Mouse (Mus musculus): ENCODE data around the gene Sla2. TPM values are rescaled to one million over a fixed set of nuclear protein-coding genes. Genes with fewer than 3 reads are reported as not detected.
"Not testable (repeated sequence)": the region's sequence is repeated elsewhere in the genome, so short reads cannot be mapped to it uniquely, and the experiment has no call there.

Sla2 gene
- polyA plus RNA-seq, 1 experiment from 2014 or later, result 0.21 TPM

GRCm38 (mm10) chr2:156857835-156858234, 29.2 kb downstream of the Sla2 start, which contains the start of gene 4930518I15Rik:
TSS of gene 4930518I15Rik (minus strand) at chr2:156857946.
- 81% methylated on average over 2 of the region's 2 CpGs for WGBS
- no peak for TF ChIP-seq CTCF (IDR thresholded peaks at IDR 0.05; ENCODE audit: low read depth)
- DNase-seq (no peak), ATAC-seq (ENCODE audit: insufficient read depth) (no peak)
- H3K9ac ChIP-seq, result no peak within 1 kb of the TSS
- H3K27ac ChIP-seq (ENCODE audit: low read depth), result peak within 1 kb of the TSS; percentile 54; the same call in 1 of the 2 replicates
- no peak within 1 kb of the TSS for H3K4me2 ChIP-seq
- H3K4me3 ChIP-seq (ENCODE audit: low read depth, low read length), result no peak within 1 kb of the TSS
- no peaks in the 10 kb centered on the region for H3K27me3 ChIP-seq (ENCODE audit: insufficient read depth, low read length)
- peaks cover 32% of the 10 kb centered on the region for H3K36me3 ChIP-seq (ENCODE audit: insufficient read depth)
- H3K9me3 ChIP-seq (ENCODE audit: low read depth, low read length), result no peaks in the 10 kb centered on the region
- H3K4me1 ChIP-seq (ENCODE audit: insufficient read depth), result 0 out of 2 replicates have a peak, but pooled peaks cover 3% of the 10 kb centered on the region

DNA sequence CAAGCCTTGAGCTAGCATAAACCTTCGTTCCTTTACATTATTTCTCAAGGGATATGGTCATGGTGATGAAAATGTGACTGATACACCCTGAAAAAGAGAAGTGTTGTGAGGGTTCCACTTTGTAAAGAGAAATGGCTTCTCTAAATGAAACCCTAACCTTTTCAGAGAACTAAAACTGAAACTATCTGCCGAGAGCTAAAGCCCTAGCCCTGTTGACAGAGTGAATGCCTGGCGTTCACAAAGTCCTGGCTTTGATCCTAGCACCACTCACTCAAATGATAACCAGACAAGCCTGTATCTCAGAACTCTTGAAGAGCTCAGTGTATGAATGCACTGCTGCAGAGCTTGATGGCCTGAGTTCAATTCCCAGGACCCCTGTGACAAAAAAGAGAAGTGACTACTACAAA, 29.6 kb downstream of the Sla2 start:
- H3K27me3 ChIP-seq (ENCODE audit: insufficient read depth, low read length), result no peaks in the 10 kb centered on the region
- DNase-seq (no peak), ATAC-seq (ENCODE audit: insufficient read depth) (no peak)
- no peak for TF ChIP-seq CTCF (IDR thresholded peaks at IDR 0.05; ENCODE audit: low read depth)
- peaks cover 35% of the 10 kb centered on the region for H3K36me3 ChIP-seq (ENCODE audit: insufficient read depth)
- no peak overlapping the region for H3K9ac ChIP-seq
- no peak overlapping the region for H3K4me3 ChIP-seq (ENCODE audit: low read depth, low read length)
- 0 out of 2 replicates have a peak, but pooled peaks cover 3% of the 10 kb centered on the region for H3K4me1 ChIP-seq (ENCODE audit: insufficient read depth)
- no peaks in the 10 kb centered on the region for H3K9me3 ChIP-seq (ENCODE audit: low read depth, low read length)
- 34% methylated on average over 3 of the region's 3 CpGs for whole genome bisulfite sequencing
- no peak overlapping the region for H3K4me2 ChIP-seq
- peak overlapping the region; percentile 6; the same call in 1 of the 2 replicates for H3K27ac ChIP-seq (ENCODE audit: low read depth)

GRCm38 (mm10) chr2:156856311-156856710, 30.7 kb downstream of the Sla2 start:
- WGBS, result 94% methylated on average over 1 of the region's 1 CpGs
- Histone ChIP-seq H3K4me2 (no peak overlapping the region), H3K4me3 (ENCODE audit: low read depth, low read length) (no peak overlapping the region), H3K9me3 (ENCODE audit: low read depth, low read length) (no peaks in the 10 kb centered on the region), H3K9ac (no peak overlapping the region), H3K4me1 (ENCODE audit: insufficient read depth) (0 out of 2 replicates have a peak, but pooled peaks cover 3% of the 10 kb centered on the region), H3K36me3 (ENCODE audit: insufficient read depth) (peaks cover 45% of the 10 kb centered on the region), H3K27me3 (ENCODE audit: insufficient read depth, low read length) (no peaks in the 10 kb centered on the region), H3K27ac (ENCODE audit: low read depth) (no peak overlapping the region)
- DNase-seq (no peak), ATAC-seq (ENCODE audit: insufficient read depth) (no peak)
- no peak for TF ChIP-seq CTCF (IDR thresholded peaks at IDR 0.05; ENCODE audit: low read depth)

DNA sequence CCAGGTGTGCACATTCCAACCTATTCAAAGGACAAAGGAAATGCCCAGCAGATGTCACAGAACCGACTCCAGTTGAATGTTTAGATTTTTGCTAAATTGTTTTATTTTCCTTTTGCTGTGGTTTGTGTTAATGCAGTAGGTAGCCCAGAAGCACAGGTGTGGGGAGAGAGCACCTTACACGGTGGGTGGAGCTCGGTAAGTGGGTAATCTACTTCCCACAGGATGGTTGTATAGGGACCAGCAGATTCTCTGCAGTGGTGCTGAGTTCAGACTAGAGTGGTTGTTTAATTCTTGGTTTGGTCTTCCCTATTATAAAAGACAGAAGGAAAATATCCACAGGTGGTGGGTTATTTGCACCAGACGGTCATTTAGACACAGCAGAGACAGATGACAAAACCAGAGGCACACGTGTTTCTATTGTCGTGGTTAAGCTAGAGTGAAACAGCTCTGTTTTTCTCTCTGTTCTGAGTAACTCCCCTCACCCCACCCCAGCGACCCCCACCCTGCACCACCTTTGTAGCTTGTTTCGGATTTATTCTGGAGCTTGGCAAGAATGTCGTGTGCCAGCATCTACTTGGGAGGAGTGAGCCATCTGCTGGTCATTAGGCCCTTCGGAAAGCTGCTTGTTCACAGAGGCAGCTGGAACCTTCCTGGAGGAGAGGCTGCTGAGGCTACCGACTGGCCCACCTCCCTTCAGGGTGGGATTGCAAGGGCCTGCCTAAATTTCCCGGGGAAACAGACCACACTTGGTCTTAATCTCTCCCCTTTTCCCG, 32.8 kb downstream of the Sla2 start:
- H3K9ac ChIP-seq; H3K4me1 ChIP-seq (ENCODE audit: insufficient read depth); H3K27me3 ChIP-seq (ENCODE audit: insufficient read depth, low read length); H3K27ac ChIP-seq (ENCODE audit: low read depth); ATAC-seq (ENCODE audit: insufficient read depth); H3K4me2 ChIP-seq; H3K9me3 ChIP-seq (ENCODE audit: low read depth, low read length); H3K4me3 ChIP-seq (ENCODE audit: low read depth, low read length): not testable (repeated sequence)
- TF ChIP-seq CTCF (IDR thresholded peaks at IDR 0.05; ENCODE audit: low read depth), result peak; percentile 55
- 48% methylated on average over 13 of the region's 13 CpGs for WGBS
- DNase-seq, result peak; percentile 73
- peaks cover 67% of the 10 kb centered on the region for H3K36me3 ChIP-seq (ENCODE audit: insufficient read depth)

DNA sequence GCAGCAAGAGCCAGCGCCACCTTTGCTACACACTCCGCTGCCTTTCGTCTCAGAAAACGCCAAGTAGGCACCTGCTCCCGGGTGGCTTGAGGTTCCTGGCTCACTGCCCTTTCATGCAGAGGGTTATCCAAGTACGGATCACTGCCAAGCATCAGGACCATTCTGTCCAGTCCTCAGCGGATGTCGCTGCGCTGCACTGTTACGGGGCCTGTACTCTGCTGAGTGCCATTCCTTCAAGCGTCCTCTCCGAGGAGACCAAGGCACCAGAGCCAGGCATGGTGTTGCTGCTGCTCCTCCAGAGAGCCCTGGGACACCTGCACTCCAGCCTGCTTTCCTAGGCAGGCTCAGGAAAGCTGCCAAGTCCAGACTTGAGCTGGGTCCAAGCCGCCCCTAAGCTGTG, 33.4 kb downstream of the Sla2 start:
- not testable (repeated sequence) for DNase-seq; H3K9ac ChIP-seq; H3K4me1 ChIP-seq (ENCODE audit: insufficient read depth); H3K27me3 ChIP-seq (ENCODE audit: insufficient read depth, low read length); H3K27ac ChIP-seq (ENCODE audit: low read depth); H3K4me2 ChIP-seq; H3K9me3 ChIP-seq (ENCODE audit: low read depth, low read length); H3K4me3 ChIP-seq (ENCODE audit: low read depth, low read length)
- H3K36me3 ChIP-seq (ENCODE audit: insufficient read depth), result peaks cover 70% of the 10 kb centered on the region
- 78% methylated on average over 8 of the region's 13 CpGs for WGBS
- ATAC-seq (ENCODE audit: insufficient read depth), result 0 out of 2 replicates have a peak, but pooled peaks have one; percentile 23

GRCm38 (mm10) chr2:156850505-156850904, 36.5 kb downstream of the Sla2 start:
- no peaks in the 10 kb centered on the region for H3K9me3 ChIP-seq (ENCODE audit: low read depth, low read length)
- no peak overlapping the region for H3K4me2 ChIP-seq
- no peaks in the 10 kb centered on the region for H3K27me3 ChIP-seq (ENCODE audit: insufficient read depth, low read length)
- peaks cover 77% of the 10 kb centered on the region for H3K36me3 ChIP-seq (ENCODE audit: insufficient read depth)
- ATAC-seq (ENCODE audit: insufficient read depth) (no peak), DNase-seq (no peak)
- H3K4me1 ChIP-seq (ENCODE audit: insufficient read depth), result peaks cover 2% of the 10 kb centered on the region; the same call in 1 of the 2 replicates
- 72% methylated on average over 5 of the region's 5 CpGs for WGBS
- H3K27ac ChIP-seq (ENCODE audit: low read depth), result no peak overlapping the region
- H3K4me3 ChIP-seq (ENCODE audit: low read depth, low read length), result no peak overlapping the region
- no peak for TF ChIP-seq CTCF (IDR thresholded peaks at IDR 0.05; ENCODE audit: low read depth)
- no peak overlapping the region for H3K9ac ChIP-seq

- no peak for TF ChIP-seq CTCF (IDR thresholded peaks at IDR 0.05; ENCODE audit: low read depth)
Observed at GRCm38 (mm10) chr2:156848526-156849182, 38.3 kb downstream of the Sla2 start.

More at GRCm38 (mm10) chr2:156848526-156849182, 38.3 kb downstream of the Sla2 start:
- H3K4me3 ChIP-seq (ENCODE audit: low read depth, low read length), result no peak overlapping the region
- ATAC-seq (ENCODE audit: insufficient read depth) (no peak), DNase-seq (peak; percentile 21)
- peaks cover 16% of the 10 kb centered on the region for H3K4me1 ChIP-seq (ENCODE audit: insufficient read depth)
- H3K27me3 ChIP-seq (ENCODE audit: insufficient read depth, low read length), result no peaks in the 10 kb centered on the region
- WGBS, result 79% methylated on average over 6 of the region's 6 CpGs
- H3K27ac ChIP-seq (ENCODE audit: low read depth), result no peak overlapping the region
- peaks cover 86% of the 10 kb centered on the region for H3K36me3 ChIP-seq (ENCODE audit: insufficient read depth)
- H3K9me3 ChIP-seq (ENCODE audit: low read depth, low read length), result no peaks in the 10 kb centered on the region
- H3K4me2 ChIP-seq, result no peak overlapping the region
- no peak overlapping the region for H3K9ac ChIP-seq

Measured in lung, embryonic 14.5 days (tissue).